Comparison of ENCODE assay signal across 8 mouse cellular contexts in the genomic region with DNA sequence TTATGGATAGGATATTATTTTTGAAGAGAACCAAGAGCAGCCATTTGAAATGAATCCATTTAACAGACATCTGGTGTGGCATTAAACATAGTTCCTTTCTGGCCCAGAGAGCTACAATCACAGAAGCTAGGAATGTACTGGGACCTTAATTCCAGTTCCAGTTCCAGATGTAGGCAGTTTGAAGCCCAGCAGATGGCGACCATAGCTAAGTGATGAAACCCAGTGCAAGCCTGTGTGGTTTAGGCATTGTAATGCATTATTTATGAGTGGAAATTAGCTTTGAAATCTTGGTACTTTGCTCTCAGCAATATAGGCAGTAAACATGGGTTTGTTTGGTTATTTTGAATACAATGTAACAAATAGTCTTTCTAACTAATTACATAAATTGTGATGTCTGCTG.
DNase-seq lines count a peak whose midpoint lies in the region; ATAC-seq and TF ChIP-seq lines count a peak whose summit lies in the region.

No protein-coding gene starts in this region.

- no peak for TF ChIP-seq CTCF in lung, embryonic 14.5 days (IDR thresholded peaks at IDR 0.05; ENCODE audit: low read depth)

- no peak overlapping the region for H3K9ac ChIP-seq in lung, embryonic 14.5 days
- no peak overlapping the region for H3K9ac ChIP-seq in forebrain, embryonic 15.5 days (replicated peaks)
- H3K9ac ChIP-seq in neural tube, embryonic 12.5 days = no peak overlapping the region

- no peaks in the 10 kb centered on the region for H3K36me3 ChIP-seq in lung, embryonic 14.5 days (ENCODE audit: insufficient read depth)
- H3K36me3 ChIP-seq in forebrain, embryonic 15.5 days = no peaks in the 10 kb centered on the region
- no peaks in the 10 kb centered on the region for H3K36me3 ChIP-seq in neural tube, embryonic 12.5 days

- no peak overlapping the region for H3K27ac ChIP-seq in lung, embryonic 14.5 days (ENCODE audit: low read depth)
- no peak overlapping the region for H3K27ac ChIP-seq in forebrain, embryonic 15.5 days (replicated peaks)
- no peak overlapping the region for H3K27ac ChIP-seq in neural tube, embryonic 12.5 days

- no peak for ATAC-seq in lung, embryonic 14.5 days (ENCODE audit: insufficient read depth)
- peak; percentile 87 for ATAC-seq in forebrain, embryonic 15.5 days (replicated peaks)
- ATAC-seq in neural tube, embryonic 12.5 days (ENCODE audit: low FRiP score, low read depth) = peak; percentile 68
- no peak for ATAC-seq in erythroid progenitor cell, adult 5-6 weeks (replicated peaks; ENCODE audit: low FRiP score, poor library complexity, severe bottlenecking)

- H3K4me1 ChIP-seq in lung, embryonic 14.5 days (ENCODE audit: insufficient read depth) = no peaks in the 10 kb centered on the region
- H3K4me1 ChIP-seq in forebrain, embryonic 15.5 days = 0 out of 2 replicates have a peak, but pooled peaks cover under 1% of the 10 kb centered on the region
- no peaks in the 10 kb centered on the region for H3K4me1 ChIP-seq in neural tube, embryonic 12.5 days

- WGBS in lung, embryonic 14.5 days = 24% methylated on average over 1 of the region's 1 CpGs
- WGBS in forebrain, embryonic 15.5 days = 10% methylated on average over 1 of the region's 1 CpGs
- 40% methylated on average over 1 of the region's 1 CpGs for WGBS in neural tube, embryonic 12.5 days

- H3K4me3 ChIP-seq in lung, embryonic 14.5 days (ENCODE audit: low read depth, low read length) = no peak overlapping the region
- H3K4me3 ChIP-seq in forebrain, embryonic 15.5 days = no peak overlapping the region
- no peak overlapping the region for H3K4me3 ChIP-seq in neural tube, embryonic 12.5 days

- no peaks in the 10 kb centered on the region for H3K27me3 ChIP-seq in lung, embryonic 14.5 days (ENCODE audit: insufficient read depth, low read length)
- no peaks in the 10 kb centered on the region for H3K27me3 ChIP-seq in forebrain, embryonic 15.5 days
- H3K27me3 ChIP-seq in neural tube, embryonic 12.5 days (replicated peaks) = no peaks in the 10 kb centered on the region

- H3K4me2 ChIP-seq in lung, embryonic 14.5 days = no peak overlapping the region
- H3K4me2 ChIP-seq in forebrain, embryonic 15.5 days (replicated peaks) = no peak overlapping the region
- H3K4me2 ChIP-seq in neural tube, embryonic 12.5 days (replicated peaks) = no peak overlapping the region

- DNase-seq in lung, embryonic 14.5 days = peak; percentile 30
- DNase-seq in lung, postnatal 10 days = no peak
- DNase-seq in layer of hippocampus, adult 18-20 months (ENCODE audit: low spot score in 2 of 2) = peak; percentile 39 to 71
- no peak for DNase-seq in spleen, postnatal 10 days (ENCODE audit: low spot score in 2 of 2)
- no peak for DNase-seq in spleen, postnatal 4 days (ENCODE audit: low spot score in 2 of 2)

- H3K9me3 ChIP-seq in lung, embryonic 14.5 days (ENCODE audit: low read depth, low read length) = no peaks in the 10 kb centered on the region
- H3K9me3 ChIP-seq in forebrain, embryonic 15.5 days = no peaks in the 10 kb centered on the region
- no peaks in the 10 kb centered on the region for H3K9me3 ChIP-seq in neural tube, embryonic 12.5 days

Comparison
In these comparisons a context has a peak if more than half of its experiments do, and no peak if none do; other contexts are left out.
1. DNase-seq: peak in lung, embryonic 14.5 days (single experiment) and layer of hippocampus, adult 18-20 months (2 of 2); none in lung, postnatal 10 days (single experiment), spleen, postnatal 10 days (0 of 2) and spleen, postnatal 4 days (0 of 2).
2. ATAC-seq: peak in forebrain, embryonic 15.5 days (single experiment) and neural tube, embryonic 12.5 days (single experiment); none in lung, embryonic 14.5 days (single experiment) and erythroid progenitor cell, adult 5-6 weeks (single experiment).